Mouse (Mus musculus): ENCODE results near the gene Cxcl14.

The Cxcl14 gene

GRCm38 (mm10) chr13:56251176-56251923 is 45.0 kb downstream of the Cxcl14 start:
- no peak for DNase-seq

DNA sequence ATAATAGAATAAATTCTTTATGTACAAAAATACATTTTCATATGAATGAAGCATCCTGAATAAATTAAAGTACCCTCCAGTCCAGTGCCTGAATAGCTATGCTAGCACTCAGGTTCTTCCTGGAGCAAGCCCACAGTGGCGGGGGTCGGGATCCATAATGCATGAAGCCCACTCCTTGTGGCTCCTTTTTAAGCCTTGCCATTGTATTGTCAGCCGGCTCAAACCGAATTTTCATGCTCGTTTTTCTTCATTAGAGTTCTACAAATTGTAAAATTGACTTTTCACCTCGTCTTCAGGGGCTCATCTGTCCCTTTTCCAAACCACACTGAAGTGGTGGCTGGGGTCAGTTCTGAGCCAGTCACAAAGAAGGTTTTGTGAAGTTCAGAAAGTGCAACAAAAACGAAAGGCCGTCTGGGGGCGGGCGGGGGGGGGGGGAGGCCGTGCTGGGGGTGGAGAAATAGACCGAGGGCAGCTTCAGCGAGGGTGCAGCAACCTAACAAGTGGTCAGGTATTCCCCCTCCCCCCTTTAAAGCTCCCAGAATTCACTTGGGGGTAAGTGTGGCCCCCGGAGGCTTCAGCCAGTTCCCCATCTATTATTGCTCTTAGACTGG is 45.7 kb downstream of the Cxcl14 start:
- DNase-seq: no peak

DNA sequence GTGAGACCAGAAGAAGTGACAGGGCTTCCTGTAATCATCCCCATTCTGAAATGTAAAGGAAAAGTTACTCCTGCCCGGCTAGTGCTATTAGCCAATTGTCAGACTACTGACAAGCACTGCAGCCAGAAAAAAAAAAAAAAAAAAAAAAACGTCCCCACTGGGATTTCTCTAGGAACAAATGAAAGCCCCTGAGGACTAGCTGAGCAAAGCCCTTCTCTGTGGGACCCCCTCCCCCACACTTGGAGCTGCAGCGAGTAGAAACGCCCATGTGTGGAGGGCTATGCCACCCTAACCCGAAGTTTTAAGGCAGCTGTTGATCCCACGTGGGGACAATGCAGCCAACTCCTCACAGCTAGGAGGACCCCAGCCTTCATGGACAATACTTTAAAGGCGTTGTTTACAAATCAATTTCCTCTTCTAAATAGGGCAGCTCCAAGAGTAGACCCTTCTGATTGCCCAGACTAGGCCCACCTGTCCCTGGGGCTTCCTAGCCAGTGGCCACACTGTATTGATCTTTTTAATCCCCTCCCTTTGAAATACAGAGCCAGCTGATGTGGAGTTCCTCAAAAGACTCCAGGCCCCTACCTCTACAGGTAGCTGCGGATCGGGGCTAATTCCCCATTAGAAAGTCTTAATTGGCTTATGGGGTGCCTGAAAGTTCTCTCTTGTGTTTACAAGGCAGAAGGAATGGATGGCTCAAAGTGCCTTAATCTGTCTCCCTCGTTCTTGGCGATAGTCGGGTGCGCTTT is 46.6 kb downstream of the Cxcl14 start:
- DNase-seq: no peak

GRCm38 (mm10) chr13:56243104-56243503 is 53.2 kb downstream of the Cxcl14 start:
- no peak for DNase-seq

- no peak for DNase-seq
Measured at GRCm38 (mm10) chr13:56240012-56240770, 56.2 kb downstream of the Cxcl14 start.
